Mouse (Mus musculus) heart, postnatal 0 days (tissue): ENCODE measurements around the gene Pccb. TPM values are rescaled to one million over a fixed set of nuclear protein-coding genes. Genes with fewer than 3 reads are reported as not detected.

Experiments used
- ATAC-seq: fragments of 200-750 bp; cut with Nextera tagmentation; 2 replicates; pipeline ENCODE4 v1.8.0; 2017; ENCODE audit warnings: low read depth, moderate number of reproducible peaks, moderate library complexity; ENCODE audit not compliant: insufficient read depth
- DNase-seq: peaks from one replicate; pipeline ENCODE4 v3.0.0-alpha.2; 2016; ENCODE audit warnings: low spot score
- H3K27ac ChIP-seq: fragments of 300-500 bp; sonication (generic); 2 replicates; pipeline ENCODE4 v1.5.1; 2014; ENCODE audit warnings: low read depth, mild to moderate bottlenecking
- H3K27me3 ChIP-seq: fragments of 300-500 bp; sonication (generic); 2 replicates; pipeline ENCODE4 v1.6.1; 2014; ENCODE audit warnings: low read length, mixed read lengths; ENCODE audit not compliant: control insufficient read depth, insufficient read depth
- H3K36me3 ChIP-seq: fragments of 300-500 bp; sonication (generic); replicated peaks from 2 replicates; pipeline ENCODE4 v1.6.1; 2014; ENCODE audit warnings: low read length, mixed read lengths; ENCODE audit not compliant: control insufficient read depth, insufficient read depth
- H3K4me1 ChIP-seq: fragments of 300-500 bp; sonication (generic); 2 replicates; pipeline ENCODE4 v1.6.1; 2014; ENCODE audit warnings: antibody characterized with exemption; ENCODE audit not compliant: control insufficient read depth, insufficient read depth
- H3K4me2 ChIP-seq: fragments of 300-500 bp; sonication (generic); 2 replicates; pipeline ENCODE4 v1.6.1; 2014; ENCODE audit warnings: low read depth, mild to moderate bottlenecking, low read length, moderate library complexity
- H3K4me3 ChIP-seq: fragments of 300-500 bp; sonication (generic); 2 replicates; pipeline ENCODE4 v1.5.1; 2014; ENCODE audit warnings: low read depth, low read length
- H3K9ac ChIP-seq: fragments of 300-500 bp; sonication (generic); replicated peaks from 2 replicates; pipeline ENCODE4 v1.6.1; 2014; ENCODE audit warnings: low read depth, low read length, mixed read lengths
- H3K9me3 ChIP-seq: fragments of 300-500 bp; sonication (generic); replicated peaks from 2 replicates; pipeline ENCODE4 v1.6.1; 2016; ENCODE audit warnings: low read length; ENCODE audit not compliant: control insufficient read depth
- CTCF ChIP-seq: IDR thresholded peaks from 2 replicates; pipeline ENCODE4 v1.5.1; 2016; ENCODE audit warnings: antibody characterized with exemption, control low read depth, low read depth
- EP300 ChIP-seq: IDR thresholded peaks from 2 replicates; pipeline ENCODE4 v1.6.1; 2016; ENCODE audit warnings: antibody characterized with exemption, low read depth
- WGBS: fragments of 180-500 bp; shearing (Covaris S2); extraction: QIAGEN DNeasy Blood & Tissue Kit; methylation state at CpG from one replicate; pipeline ENCODE4 v1.1.7; 2014; 5-methylcytosine and 5-hydroxymethylcytosine counted together
- polyA plus RNA-seq: library from polyadenylated mRNA; unstranded; fragments of >200 nt; fragmentation: Nextera tagmentation; extraction: Ambion mirVana; gene quantifications from 2 replicates; pipeline ENCODE4 v1.2.1, GENCODE M21; 2015
- total RNA-seq: library from RNA; depleted of rRNA; stranded (reverse); fragments of >200 nt; gene quantifications from 2 replicates; pipeline ENCODE4 v1.2.3, GENCODE M21; 2014; ENCODE audit warnings: low replicate concordance

The Pccb gene
- total and polyA plus RNA-seq, 2 experiments from 2014 or later: 32.2 to 80.8 TPM

DNA sequence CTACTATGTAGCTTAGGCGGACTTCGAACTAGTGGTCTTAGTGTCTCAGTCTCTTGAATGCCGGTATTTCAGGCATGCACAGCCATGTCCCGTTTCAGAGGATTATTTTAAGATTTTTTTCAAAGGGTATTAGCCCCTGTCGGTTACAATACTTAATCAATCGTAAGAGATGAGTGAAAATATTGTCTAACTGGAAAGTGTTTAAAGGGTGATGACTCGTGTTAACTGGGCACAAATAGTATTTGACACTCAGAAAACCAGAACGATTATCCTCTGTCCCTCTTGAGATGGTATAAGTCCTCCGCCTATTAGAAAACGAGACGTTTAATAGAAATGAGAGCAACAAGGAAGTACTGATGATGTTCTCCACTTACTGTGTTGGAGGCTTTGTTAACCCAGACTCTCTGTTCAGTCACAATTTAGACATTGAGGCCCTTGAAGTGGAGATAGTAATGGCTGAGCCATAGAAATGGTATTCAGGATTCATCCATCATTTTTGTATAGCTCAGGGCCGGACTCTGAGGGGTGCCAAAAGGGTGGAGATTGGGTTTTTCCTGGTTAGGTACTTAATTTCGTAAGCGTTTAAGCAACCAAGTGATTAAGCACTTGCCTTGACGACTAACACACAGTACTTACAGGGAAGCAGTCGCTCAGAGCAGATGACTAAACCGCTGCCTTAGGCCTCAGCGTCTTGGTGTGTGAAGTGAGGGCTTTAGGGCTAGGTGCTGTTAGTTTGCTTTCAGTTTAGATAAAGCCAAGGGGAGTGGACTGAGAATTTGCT lies 41.6 kb upstream of the Pccb start:
- H3K4me3 ChIP-seq: peak overlapping the region; percentile 89
- no peaks in the 10 kb centered on the region for H3K9me3 ChIP-seq
- no peaks in the 10 kb centered on the region for H3K36me3 ChIP-seq
- H3K4me2 ChIP-seq: peak overlapping the region; percentile 89
- under 1% methylated on average over 18 of the region's 18 CpGs for WGBS
- TF ChIP-seq EP300: no peak
- TF ChIP-seq CTCF: no peak
- H3K4me1 ChIP-seq: peaks cover 29% of the 10 kb centered on the region
- peak overlapping the region; percentile 100; the same call in 1 of the 2 replicates for H3K27ac ChIP-seq
- H3K9ac ChIP-seq: peak overlapping the region; percentile 98
- no peaks in the 10 kb centered on the region for H3K27me3 ChIP-seq
- ATAC-seq (no peak), DNase-seq (no peak)

DNA sequence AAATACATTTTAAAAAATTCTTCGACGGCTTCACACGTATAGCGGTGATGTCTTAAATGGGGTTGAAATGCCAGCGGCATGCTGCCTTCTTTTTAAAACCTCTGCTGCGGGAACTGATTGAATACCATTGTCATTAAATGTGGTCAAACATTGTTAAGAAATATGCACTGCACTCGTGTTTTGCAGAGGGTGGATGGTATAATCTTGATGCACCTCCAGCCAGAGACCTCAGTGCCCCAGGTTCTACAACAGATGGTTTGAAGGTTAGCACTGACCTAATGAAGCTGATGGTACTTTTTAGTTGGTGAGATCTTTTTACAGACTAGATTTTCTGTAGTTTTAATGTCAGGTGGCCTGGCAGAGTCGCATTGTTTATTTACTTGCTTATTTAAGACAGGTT lies 41.0 kb upstream of the Pccb start:
- H3K36me3 ChIP-seq: no peaks in the 10 kb centered on the region
- H3K27ac ChIP-seq: peak overlapping the region; percentile 100
- H3K9ac ChIP-seq: peak overlapping the region; percentile 98
- H3K9me3 ChIP-seq: no peaks in the 10 kb centered on the region
- peaks cover 29% of the 10 kb centered on the region for H3K4me1 ChIP-seq
- WGBS: under 1% methylated on average over 8 of the region's 8 CpGs
- DNase-seq: no peak
- no peaks in the 10 kb centered on the region for H3K27me3 ChIP-seq
- no peak for ATAC-seq
- H3K4me2 ChIP-seq: peak overlapping the region; percentile 89
- TF ChIP-seq EP300: no peak
- no peak for TF ChIP-seq CTCF
- H3K4me3 ChIP-seq: peak overlapping the region; percentile 89

DNA sequence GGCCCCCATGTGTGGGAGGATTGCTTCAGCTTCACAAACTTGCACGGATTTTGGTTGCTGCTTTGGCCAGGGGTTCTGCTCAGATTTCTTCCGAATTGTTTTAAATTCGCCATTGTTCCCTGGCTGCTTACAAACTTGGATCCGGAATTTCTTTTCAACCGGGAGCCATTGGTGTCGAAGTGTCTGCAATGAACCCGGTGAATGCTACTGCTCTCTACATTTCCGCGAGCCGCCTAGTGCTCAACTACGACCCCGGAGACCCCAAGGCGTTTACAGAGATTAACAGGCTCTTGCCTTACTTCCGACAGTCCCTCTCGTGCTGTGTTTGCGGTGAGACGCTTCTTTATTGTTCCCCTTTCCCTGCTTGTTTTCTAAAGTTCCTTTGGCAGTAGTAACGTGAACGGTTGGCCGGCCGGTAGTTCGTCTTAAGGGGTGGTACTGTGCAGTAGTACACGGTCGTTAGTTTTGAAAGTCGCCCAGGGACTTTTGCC lies 40.4 kb upstream of the Pccb start:
- peak overlapping the region; percentile 89 for H3K4me3 ChIP-seq
- WGBS: under 1% methylated on average over 25 of the region's 25 CpGs
- H3K27me3 ChIP-seq: no peaks in the 10 kb centered on the region
- no peaks in the 10 kb centered on the region for H3K9me3 ChIP-seq
- H3K4me2 ChIP-seq: peak overlapping the region; percentile 89
- TF ChIP-seq CTCF: no peak
- peak; percentile 38; the same call in 1 of the 2 replicates for TF ChIP-seq EP300
- peak overlapping the region; percentile 98 for H3K9ac ChIP-seq
- DNase-seq (peak; percentile 33), ATAC-seq (no peak)
- H3K27ac ChIP-seq: peak overlapping the region; percentile 100
- H3K36me3 ChIP-seq: no peaks in the 10 kb centered on the region
- H3K4me1 ChIP-seq: peaks cover 29% of the 10 kb centered on the region

DNA sequence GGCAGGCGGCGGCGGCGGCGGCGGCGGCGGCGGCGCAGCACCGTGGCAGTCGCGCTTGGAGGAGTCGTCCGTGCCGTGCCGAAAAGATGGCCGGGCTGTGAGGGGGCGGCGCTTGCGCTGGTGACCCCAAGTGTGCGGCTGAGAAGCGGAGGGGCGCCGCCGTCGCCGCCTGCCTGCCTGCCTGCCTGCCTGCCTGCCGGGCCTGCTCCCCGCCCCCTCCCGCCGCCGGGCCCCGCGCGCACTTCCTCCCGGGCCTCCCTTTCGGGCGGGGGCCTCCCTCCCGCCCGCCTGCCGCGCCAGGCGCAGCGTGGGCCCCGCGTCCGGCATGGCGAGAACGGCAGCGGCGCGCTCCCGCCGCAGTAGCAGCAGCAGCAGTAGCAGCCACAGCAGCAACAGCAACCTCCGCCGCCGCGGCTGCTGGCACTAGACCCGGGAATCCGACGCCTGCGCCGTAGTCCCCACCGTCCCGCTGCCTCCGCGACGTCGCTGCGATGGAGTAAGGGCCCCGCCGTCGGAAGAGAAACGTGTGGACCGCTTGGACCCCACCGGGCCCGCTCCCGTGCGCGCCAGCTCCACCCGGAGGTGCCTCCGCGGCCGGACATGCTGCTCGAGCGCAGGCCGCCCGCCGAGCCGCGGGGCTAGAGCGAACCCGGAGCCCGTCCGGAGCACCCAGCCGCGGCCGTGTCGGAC lies 39.8 kb upstream of the Pccb start:
- Histone ChIP-seq H3K27me3 (no peaks in the 10 kb centered on the region), H3K4me2 (peak overlapping the region; percentile 89), H3K27ac (peak overlapping the region; percentile 100), H3K4me3 (peak overlapping the region; percentile 89), H3K9ac (peak overlapping the region; percentile 98), H3K4me1 (peaks cover 26% of the 10 kb centered on the region), H3K9me3 (no peaks in the 10 kb centered on the region), H3K36me3 (no peaks in the 10 kb centered on the region)
- ATAC-seq (peak; percentile 72), DNase-seq (peak; percentile 77)
- under 1% methylated on average over 37 of the region's 100 CpGs for WGBS
- TF ChIP-seq EP300: peak; percentile 29; the same call in 1 of the 2 replicates
- TF ChIP-seq CTCF: no peak

DNA sequence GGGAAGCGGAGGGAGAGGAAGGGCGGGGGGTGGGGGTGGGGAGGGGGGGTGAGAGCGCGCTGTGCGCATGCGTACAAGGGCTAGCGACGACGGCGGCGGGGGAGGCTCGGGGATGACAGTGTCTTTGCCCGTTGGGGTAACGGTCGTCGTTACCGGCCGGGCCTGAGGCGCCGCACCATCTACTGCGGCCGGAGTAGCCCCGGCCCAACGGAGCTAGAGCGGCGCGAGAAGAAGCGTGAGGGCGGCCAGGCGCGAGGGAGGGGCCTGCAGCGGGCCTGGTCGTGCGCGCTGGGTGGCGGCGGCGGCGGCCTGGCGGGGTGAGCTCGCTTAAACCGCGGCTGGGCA lies 39.3 kb upstream of the Pccb start, which contains the start of gene Msl2:
Msl2 (plus strand) TSS at position 115 of the 345 bp plus-strand sequence.
- Histone ChIP-seq H3K9me3 (no peaks in the 10 kb centered on the region), H3K9ac (peak within 1 kb of the TSS; percentile 98), H3K36me3 (no peaks in the 10 kb centered on the region), H3K27ac (peak within 1 kb of the TSS; percentile 100), H3K27me3 (no peaks in the 10 kb centered on the region), H3K4me3 (peak within 1 kb of the TSS; percentile 89), H3K4me2 (peak within 1 kb of the TSS; percentile 89), H3K4me1 (peaks cover 21% of the 10 kb centered on the region)
- WGBS: 2% methylated on average over 36 of the region's 43 CpGs
- ATAC-seq (0 out of 2 replicates have a peak, but pooled peaks have one; percentile 27), DNase-seq (no peak)
- TF ChIP-seq CTCF (no peak), EP300 (no peak)
